Mouse (Mus musculus) liver, adult 2 months (tissue): Measurements from ENCODE around the gene Sept14. TPM values are rescaled to one million over a fixed set of nuclear protein-coding genes. Genes with fewer than 3 reads are reported as not detected.

Source experiments
- DNase-seq: peaks from one replicate; pipeline ENCODE4 v3.0.0-alpha.2; 2011; ENCODE audit warnings: low read depth, low spot score; ENCODE audit errors: extremely low read depth
- H3K27ac ChIP-seq: fragments of 200-500 bp; replicated peaks from 2 replicates; pipeline ENCODE4 v1.5.1; 2012; ENCODE audit warnings: low read depth, mild to moderate bottlenecking, control low read depth, inconsistent platforms, low read length; ENCODE audit not compliant: insufficient read depth
- H3K27me3 ChIP-seq: fragments of 200-500 bp; 2 replicates; pipeline ENCODE4 v1.6.1; 2012; ENCODE audit warnings: mild to moderate bottlenecking, moderate library complexity, low read length, inconsistent platforms; ENCODE audit not compliant: control insufficient read depth, insufficient read depth
- H3K36me3 ChIP-seq: fragments of 200-500 bp; 2 replicates; pipeline ENCODE4 v1.6.1; 2012; ENCODE audit warnings: low read length, inconsistent platforms; ENCODE audit not compliant: control insufficient read depth, insufficient read depth
- H3K4me1 ChIP-seq: fragments of 200-500 bp; 2 replicates; pipeline ENCODE4 v1.6.1; 2011; ENCODE audit warnings: low read length; ENCODE audit not compliant: control insufficient read depth, insufficient read depth
- H3K4me3 ChIP-seq: fragments of 200-500 bp; 2 replicates; pipeline ENCODE4 v1.5.1; 2011; ENCODE audit warnings: low read depth, mild to moderate bottlenecking, control low read depth, low read length, moderate library complexity; ENCODE audit not compliant: insufficient read depth
- H3K79me2 ChIP-seq: fragments of 200-500 bp; 2 replicates; pipeline ENCODE4 v1.6.1; 2012; ENCODE audit warnings: inconsistent platforms, mild to moderate bottlenecking, low read length, moderate library complexity; ENCODE audit not compliant: control insufficient read depth, insufficient read depth
- H3K9ac ChIP-seq: fragments of 200-500 bp; 2 replicates; pipeline ENCODE4 v1.6.1; 2012; ENCODE audit warnings: low read depth, mild to moderate bottlenecking, control low read depth, inconsistent platforms, low read length
- CTCF ChIP-seq: fragments of 200-500 bp; IDR thresholded peaks from 2 replicates; pipeline ENCODE4 v1.5.1; 2011; ENCODE audit warnings: low read depth, low read length, control low read depth
- POLR2A ChIP-seq: fragments of 200-500 bp; IDR thresholded peaks from 2 replicates; pipeline ENCODE4 v1.6.1; 2011; ENCODE audit warnings: low read length, control low read depth; ENCODE audit not compliant: insufficient read depth; ENCODE audit errors: extremely low read depth
- WGBS: fragments of 180-500 bp; shearing (Covaris S2); methylation state at CpG from one replicate; pipeline ENCODE4 v1.1.7; 2018; 5-methylcytosine and 5-hydroxymethylcytosine counted together
- polyA plus RNA-seq: library from polyadenylated mRNA; depleted of rRNA; stranded (reverse); fragments of >200 nt; gene quantifications from 2 replicates; pipeline ENCODE4 v1.2.3, GENCODE M21; 2012
- total RNA-seq: library from RNA; depleted of rRNA; stranded (reverse); fragments of >200 nt; gene quantifications from 2 replicates; pipeline ENCODE4 v1.2.3, GENCODE M21; 2014

Gene Sept14
- total and polyA plus RNA-seq, 2 experiments = not detected

GRCm38 (mm10) chr5:129724268-129724667 lies 16.0 kb upstream of the Sept14 start:
- WGBS = 49% methylated on average over 4 of the region's 4 CpGs
- no peak for DNase-seq
- H3K79me2 ChIP-seq = 0 out of 2 replicates have a peak, but pooled peaks cover 6% of the 10 kb centered on the region
- H3K27me3 ChIP-seq = no peaks in the 10 kb centered on the region
- peak overlapping the region; percentile 74; the same call in 1 of the 2 replicates for H3K4me3 ChIP-seq
- H3K27ac ChIP-seq = peak overlapping the region; percentile 91; the same call in 1 of the 2 replicates
- TF ChIP-seq POLR2A = no peak
- TF ChIP-seq CTCF = no peak
- no peaks in the 10 kb centered on the region; the same call in 1 of the 2 replicates for H3K36me3 ChIP-seq
- 0 out of 2 replicates have a peak, but pooled peaks cover 2% of the 10 kb centered on the region for H3K4me1 ChIP-seq
- H3K9ac ChIP-seq = no peak overlapping the region

- TF ChIP-seq POLR2A (no peak), CTCF (0 out of 2 replicates have a peak, but pooled peaks have one; percentile 2)
- 95% methylated on average over 3 of the region's 3 CpGs for WGBS
- H3K36me3 ChIP-seq = peaks cover 8% of the 10 kb centered on the region
Observed at GRCm38 (mm10) chr5:129720176-129720575, 11.9 kb upstream of the Sept14 start.

DNA sequence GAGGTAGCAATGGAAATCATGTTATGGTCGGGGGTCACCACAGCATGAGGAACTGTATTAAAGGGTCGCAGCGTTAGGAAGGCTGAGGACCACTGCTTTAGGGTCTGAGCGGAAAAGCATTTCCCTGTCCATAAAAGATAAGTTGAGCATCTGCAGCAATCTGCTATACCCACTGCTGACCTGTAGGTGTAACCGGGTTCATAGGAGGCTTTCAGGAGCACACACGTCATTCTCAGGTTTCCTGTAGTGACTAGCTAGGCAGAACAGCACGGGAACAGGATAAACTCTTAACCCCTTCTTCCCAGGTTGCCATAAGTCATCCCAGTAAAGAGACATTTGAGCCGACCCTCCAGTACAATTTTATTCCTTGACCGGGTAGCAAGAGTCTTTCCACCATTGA lies 8.7 kb upstream of the Sept14 start:
- Histone ChIP-seq H3K27me3 (no peaks in the 10 kb centered on the region), H3K4me3 (no peak overlapping the region), H3K9ac (no peak overlapping the region), H3K36me3 (peaks cover 8% of the 10 kb centered on the region), H3K4me1 (no peaks in the 10 kb centered on the region; the same call in 1 of the 2 replicates), H3K79me2 (peaks cover 3% of the 10 kb centered on the region; the same call in 1 of the 2 replicates), H3K27ac (no peak overlapping the region)
- no peak for DNase-seq
- no peak for TF ChIP-seq POLR2A
- TF ChIP-seq CTCF = no peak
- WGBS = 84% methylated on average over 9 of the region's 9 CpGs

More at GRCm38 (mm10) chr5:129720176-129720575, 11.9 kb upstream of the Sept14 start:
- Histone ChIP-seq H3K9ac (no peak overlapping the region), H3K27me3 (no peaks in the 10 kb centered on the region), H3K4me1 (no peaks in the 10 kb centered on the region; the same call in 1 of the 2 replicates), H3K79me2 (peaks cover 3% of the 10 kb centered on the region; the same call in 1 of the 2 replicates), H3K27ac (no peak overlapping the region), H3K4me3 (no peak overlapping the region)
- no peak for DNase-seq

DNA sequence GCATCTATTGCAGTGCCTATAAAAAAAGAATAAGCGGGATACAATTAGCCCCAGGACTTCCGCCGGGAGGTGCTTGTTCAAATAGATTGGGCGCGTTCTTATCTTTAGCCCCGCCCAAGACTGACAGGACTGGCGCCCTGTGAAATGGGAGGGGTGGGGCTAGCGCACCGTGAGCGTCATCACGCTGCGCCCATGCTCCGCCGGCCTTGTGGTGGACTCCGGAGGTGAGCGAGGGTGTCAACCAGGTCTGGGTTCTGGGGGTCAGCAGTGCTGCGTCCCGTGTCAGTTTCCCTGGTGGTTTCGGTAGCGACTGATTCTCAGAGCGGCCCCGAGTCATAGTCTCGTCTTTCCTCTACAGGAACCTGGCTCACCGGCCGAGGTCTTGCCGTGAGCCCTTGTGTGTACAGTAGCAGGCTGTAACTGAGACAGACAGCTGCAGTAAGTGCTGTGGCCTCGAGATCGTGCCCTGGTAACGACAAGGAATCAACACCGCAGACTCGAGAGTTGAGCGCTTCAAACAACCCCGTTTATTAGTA lies 7.1 kb upstream of the Sept14 start, which contains the start of gene Mrps17:
Mrps17 (plus strand) TSS at position 172 of the 536 bp plus-strand sequence.
- peaks cover 8% of the 10 kb centered on the region for H3K36me3 ChIP-seq
- no peaks in the 10 kb centered on the region; the same call in 1 of the 2 replicates for H3K4me1 ChIP-seq
- under 1% methylated on average over 33 of the region's 33 CpGs for WGBS
- H3K9ac ChIP-seq = peak within 1 kb of the TSS; percentile 92
- H3K79me2 ChIP-seq = peaks cover 3% of the 10 kb centered on the region; the same call in 1 of the 2 replicates
- DNase-seq = peak; percentile 85
- TF ChIP-seq CTCF (no peak), POLR2A (peak; percentile 85)
- peak within 1 kb of the TSS; percentile 99 for H3K4me3 ChIP-seq
- H3K27ac ChIP-seq = peak within 1 kb of the TSS; percentile 93
- no peaks in the 10 kb centered on the region for H3K27me3 ChIP-seq

DNA sequence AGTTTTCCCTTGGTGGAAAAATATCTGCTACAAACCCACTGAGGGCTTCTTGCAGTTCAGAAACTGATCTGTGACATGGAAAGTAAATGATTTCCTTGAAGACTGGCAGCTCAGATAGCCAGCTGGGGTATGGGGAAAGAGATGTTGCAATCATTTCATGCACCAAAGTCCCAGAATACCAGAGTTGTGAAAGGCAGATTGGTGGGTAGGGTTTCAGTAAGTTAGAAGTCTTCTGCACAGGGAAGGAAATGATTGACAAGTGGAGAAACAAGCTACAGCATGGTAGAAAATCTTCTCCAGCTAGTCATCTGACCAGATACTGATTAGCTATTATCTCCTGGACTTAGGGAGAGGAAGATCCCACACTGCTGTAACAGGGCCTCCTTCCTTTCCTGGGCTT lies 4.9 kb downstream of the Sept14 start:
- TF ChIP-seq CTCF (no peak), POLR2A (no peak)
- peaks cover 5% of the 10 kb centered on the region for H3K4me1 ChIP-seq
- H3K79me2 ChIP-seq = no peaks in the 10 kb centered on the region
- DNase-seq = peak; percentile 88
- H3K27ac ChIP-seq = no peak overlapping the region
- no peaks in the 10 kb centered on the region for H3K27me3 ChIP-seq
- no peak overlapping the region for H3K4me3 ChIP-seq
- no peaks in the 10 kb centered on the region for H3K36me3 ChIP-seq
- H3K9ac ChIP-seq = no peak overlapping the region

- Histone ChIP-seq H3K9ac (no peak overlapping the region), H3K36me3 (no peaks in the 10 kb centered on the region), H3K79me2 (no peaks in the 10 kb centered on the region), H3K4me1 (peaks cover 5% of the 10 kb centered on the region), H3K4me3 (no peak overlapping the region), H3K27me3 (no peaks in the 10 kb centered on the region), H3K27ac (no peak overlapping the region)
- no peak for DNase-seq
- no peak for TF ChIP-seq POLR2A
- TF ChIP-seq CTCF = no peak
- 95% methylated on average over 1 of the region's 1 CpGs for WGBS
Observed at GRCm38 (mm10) chr5:129701706-129702105, 6.6 kb downstream of the Sept14 start.
